12 mouse cellular contexts compared by ENCODE assay signal in genomic region chr10:111036851-111037250, GRCm38 (mm10).
"Had no signal": no experiment of that assay in that cellular context is flagged by ENCODE, and none has a peak within 500 bp of the region (broad histone marks: within the 10 kb centered on the region; RNA-seq: fewer than 3 reads in every experiment).

No protein-coding gene starts in this region.

- DNase-seq: kidney, adult 2 months; kidney, postnatal 25 days; liver; lung, adult 18-20 months; lung, postnatal 10 days; lung, postnatal 36 days; midbrain, embryonic 14.5 days; thymus, adult 2 months; thymus, postnatal 14 days; thymus, postnatal 4 days had no signal

- ATAC-seq: intestine, postnatal 0 days; liver, embryonic 12.5 days had no signal
